ENCODE assay signal across 18 mouse cellular contexts in genomic region chr11:51403886-51404285, GRCm38 (mm10).
DNase-seq lines count a peak whose midpoint lies in the region; ATAC-seq and TF ChIP-seq lines count a peak whose summit lies in the region.
"Had no signal": no experiment of that assay in that cellular context is flagged by ENCODE, and none has a peak within 500 bp of the region (broad histone marks: within the 10 kb centered on the region; RNA-seq: fewer than 3 reads in every experiment).

No protein-coding gene starts in this region.

- WGBS in heart, embryonic 13.5 days = 44% methylated on average over 2 of the region's 2 CpGs
- 13% methylated on average over 2 of the region's 2 CpGs for WGBS in liver, embryonic 14.5 days (ENCODE audit: insufficient replicate concordance)
- WGBS in stomach, embryonic 15.5 days = 59% methylated on average over 2 of the region's 2 CpGs

- H3K9me3 ChIP-seq in heart, embryonic 13.5 days = no peaks in the 10 kb centered on the region
- no peaks in the 10 kb centered on the region for H3K9me3 ChIP-seq in liver, embryonic 14.5 days (ENCODE audit: control insufficient read depth, low read length)
- H3K9me3 ChIP-seq in stomach, embryonic 15.5 days = no peaks in the 10 kb centered on the region
- H3K9me3 ChIP-seq: embryonic facial prominence, embryonic 10.5 days; forebrain, embryonic 13.5 days; hindbrain, embryonic 10.5 days had no signal

- TF ChIP-seq EP300 in liver, embryonic 14.5 days (IDR thresholded peaks at IDR 0.05; ENCODE audit: low read depth) = peak; percentile 92

- TF ChIP-seq CTCF in liver, embryonic 14.5 days (IDR thresholded peaks at IDR 0.05; ENCODE audit: low read depth) = no peak

- no peak overlapping the region for H3K4me2 ChIP-seq in heart, embryonic 13.5 days
- H3K4me2 ChIP-seq in liver, embryonic 14.5 days (ENCODE audit: low read depth) = peak overlapping the region; percentile 40
- H3K4me2 ChIP-seq in stomach, embryonic 15.5 days = no peak overlapping the region
- H3K4me2 ChIP-seq: forebrain, embryonic 13.5 days; heart, embryonic 11.5 days; hindbrain, embryonic 14.5 days had no signal

- no peak for DNase-seq in heart, postnatal 10 days
- peak; percentile 69 for DNase-seq in liver
- peak; percentile 59 to 72 (median 60) for DNase-seq in liver, embryonic 14.5 days (ENCODE audit: low read depth in 3 of 3, low spot score in 3 of 3)
- no peak for DNase-seq in spleen, postnatal 14 days (ENCODE audit: low spot score in 2 of 2)
- DNase-seq in urinary bladder, postnatal 25 days (ENCODE audit: low spot score) = no peak
- DNase-seq: adrenal gland, postnatal 10 days; cerebellum, adult 18-20 months; cerebellum, adult 9-11 months; gastrocnemius, postnatal 10 days; heart, adult 18-20 months; heart, postnatal 14 days had no signal

- no peak overlapping the region for H3K9ac ChIP-seq in heart, embryonic 13.5 days
- peak overlapping the region; percentile 48 for H3K9ac ChIP-seq in liver, embryonic 14.5 days (replicated peaks)
- no peak overlapping the region for H3K9ac ChIP-seq in stomach, embryonic 15.5 days
- H3K9ac ChIP-seq: forebrain, embryonic 13.5 days; hindbrain, embryonic 14.5 days had no signal

- H3K27ac ChIP-seq in heart, embryonic 13.5 days (replicated peaks) = peak overlapping the region; percentile 2; the same call in 1 of the 2 replicates
- H3K27ac ChIP-seq in liver, embryonic 14.5 days = peak overlapping the region; percentile 90
- H3K27ac ChIP-seq in stomach, embryonic 15.5 days = no peak overlapping the region
- H3K27ac ChIP-seq: embryonic facial prominence, embryonic 10.5 days; forebrain, embryonic 13.5 days; hindbrain, embryonic 10.5 days; hindbrain, embryonic 14.5 days had no signal

- no peak overlapping the region for H3K4me3 ChIP-seq in heart, embryonic 13.5 days
- H3K4me3 ChIP-seq in liver, embryonic 14.5 days (ENCODE audit: insufficient read depth in 1 of 2, low read depth in 2 of 2, low read length in 2 of 2) = no peak overlapping the region
- H3K4me3 ChIP-seq in stomach, embryonic 15.5 days (replicated peaks) = no peak overlapping the region
- H3K4me3 ChIP-seq: embryonic facial prominence, embryonic 10.5 days; forebrain, embryonic 13.5 days; hindbrain, embryonic 10.5 days had no signal

- H3K27me3 ChIP-seq in heart, embryonic 13.5 days (replicated peaks) = peaks cover 44% of the 10 kb centered on the region
- H3K27me3 ChIP-seq in liver, embryonic 14.5 days (ENCODE audit: control insufficient read depth, insufficient read depth, low read length) = no peaks in the 10 kb centered on the region
- no peaks in the 10 kb centered on the region for H3K27me3 ChIP-seq in stomach, embryonic 15.5 days (replicated peaks)
- H3K27me3 ChIP-seq: forebrain, embryonic 13.5 days had no signal

- H3K36me3 ChIP-seq in heart, embryonic 13.5 days = no peaks in the 10 kb centered on the region
- H3K36me3 ChIP-seq in liver, embryonic 14.5 days (replicated peaks; ENCODE audit: control insufficient read depth, insufficient read depth, low read depth) = no peaks in the 10 kb centered on the region
- no peaks in the 10 kb centered on the region for H3K36me3 ChIP-seq in stomach, embryonic 15.5 days
- H3K36me3 ChIP-seq: embryonic facial prominence, embryonic 10.5 days; hindbrain, embryonic 10.5 days had no signal

- intact Hi-C loops in heart, postnatal 10 days (cut with DNase I) = no loop called here

- peaks cover 10% of the 10 kb centered on the region; the same call in 1 of the 2 replicates for H3K4me1 ChIP-seq in heart, embryonic 13.5 days
- peaks cover 68 to 70% of the 10 kb centered on the region in 2 experiments for H3K4me1 ChIP-seq in liver, embryonic 14.5 days (replicated peaks; ENCODE audit: control insufficient read depth in 2 of 2, insufficient read depth in 2 of 2, low read length in 1 of 2)
- no peaks in the 10 kb centered on the region for H3K4me1 ChIP-seq in stomach, embryonic 15.5 days
- H3K4me1 ChIP-seq: hindbrain, embryonic 10.5 days had no signal

- no peak for ATAC-seq in heart, embryonic 13.5 days (ENCODE audit: extremely low read depth, insufficient number of reproducible peaks, low FRiP score, low TSS enrichment)
- peak; percentile 83 for ATAC-seq in liver, embryonic 14.5 days (ENCODE audit: insufficient read depth)
- peak; percentile 72 for ATAC-seq in stomach, embryonic 15.5 days (ENCODE audit: insufficient read depth, low FRiP score, low read depth)
- ATAC-seq: forebrain, embryonic 13.5 days had no signal

Comparison
In these comparisons a context has a peak if more than half of its experiments do, and no peak if none do; other contexts are left out.
1. DNase-seq: peak in liver (single experiment) and liver, embryonic 14.5 days (3 of 3); none in heart, postnatal 10 days (0 of 2), spleen, postnatal 14 days (0 of 2) and urinary bladder, postnatal 25 days (single experiment).